ENCODE assay signal across 26 mouse cellular contexts in genomic region chr4:151150115-151150514, GRCm38 (mm10).
DNase-seq lines count a peak whose midpoint lies in the region; ATAC-seq and TF ChIP-seq lines count a peak whose summit lies in the region.
"Had no signal": no experiment of that assay in that cellular context is flagged by ENCODE, and none has a peak within 500 bp of the region (broad histone marks: within the 10 kb centered on the region; RNA-seq: fewer than 3 reads in every experiment).

No protein-coding gene starts in this region.

- DNase-seq in forebrain, embryonic 14.5 days (ENCODE audit: low spot score), result no peak
- no peak for DNase-seq in forebrain, postnatal 0 days
- no peak for DNase-seq in hindbrain, embryonic 14.5 days (ENCODE audit: low spot score)
- no peak for DNase-seq in hindbrain, embryonic 10.5 days (ENCODE audit: low spot score)
- no peak for DNase-seq in lung, postnatal 36 days
- DNase-seq: adrenal gland, postnatal 14 days; cerebellum, adult 11 months; cerebellum, adult 9-10 months; gastrocnemius, postnatal 10 days; heart, postnatal 10 days; kidney, adult 2 months; kidney, postnatal 36 days; right cerebral cortex, adult 18-20 months; spleen, adult 18-20 months; thymus, postnatal 14 days had no signal

- H3K4me3 ChIP-seq in forebrain, embryonic 14.5 days (ENCODE audit: low read depth, low read length), result no peak overlapping the region
- H3K4me3 ChIP-seq in forebrain, postnatal 0 days (ENCODE audit: low read depth, low read length), result no peak overlapping the region
- H3K4me3 ChIP-seq in hindbrain, embryonic 14.5 days (replicated peaks; ENCODE audit: low read length), result no peak overlapping the region
- H3K4me3 ChIP-seq in hindbrain, embryonic 10.5 days, result no peak overlapping the region
- H3K4me3 ChIP-seq in hindbrain, embryonic 15.5 days, result no peak overlapping the region
- H3K4me3 ChIP-seq in neural tube, embryonic 14.5 days (ENCODE audit: low read depth, low read length), result no peak overlapping the region
- H3K4me3 ChIP-seq: embryonic facial prominence, embryonic 13.5 days; heart, embryonic 13.5 days; intestine, embryonic 15.5 days; layer of hippocampus, adult 2 months; limb, embryonic 13.5 days; lung, embryonic 15.5 days had no signal

- TF ChIP-seq CTCF in forebrain, postnatal 0 days (IDR thresholded peaks at IDR 0.05; ENCODE audit: low read depth), result no peak

- no peaks in the 10 kb centered on the region for H3K9me3 ChIP-seq in forebrain, embryonic 14.5 days (replicated peaks; ENCODE audit: control insufficient read depth, low read length)
- H3K9me3 ChIP-seq in forebrain, postnatal 0 days (ENCODE audit: low read length), result no peaks in the 10 kb centered on the region
- H3K9me3 ChIP-seq in hindbrain, embryonic 14.5 days (ENCODE audit: control insufficient read depth, low read length), result no peaks in the 10 kb centered on the region
- peaks cover 1% of the 10 kb centered on the region; the same call in 1 of the 2 replicates for H3K9me3 ChIP-seq in hindbrain, embryonic 10.5 days
- H3K9me3 ChIP-seq in hindbrain, embryonic 15.5 days, result no peaks in the 10 kb centered on the region
- no peaks in the 10 kb centered on the region for H3K9me3 ChIP-seq in neural tube, embryonic 14.5 days (ENCODE audit: control insufficient read depth, low read length)
- H3K9me3 ChIP-seq: embryonic facial prominence, embryonic 13.5 days; heart, embryonic 13.5 days; intestine, embryonic 15.5 days; lung, embryonic 15.5 days had no signal

- H3K4me1 ChIP-seq in forebrain, embryonic 14.5 days (ENCODE audit: control insufficient read depth, insufficient read depth, low read length), result peaks cover 27% of the 10 kb centered on the region
- H3K4me1 ChIP-seq in forebrain, postnatal 0 days (ENCODE audit: insufficient read depth), result peaks cover 8% of the 10 kb centered on the region; the same call in 1 of the 2 replicates
- peaks cover 33% of the 10 kb centered on the region for H3K4me1 ChIP-seq in hindbrain, embryonic 14.5 days (replicated peaks; ENCODE audit: control insufficient read depth, insufficient read depth, low read length)
- H3K4me1 ChIP-seq in hindbrain, embryonic 10.5 days (replicated peaks), result peaks cover 73% of the 10 kb centered on the region
- peaks cover 46% of the 10 kb centered on the region for H3K4me1 ChIP-seq in hindbrain, embryonic 15.5 days (replicated peaks)
- peaks cover 21% of the 10 kb centered on the region for H3K4me1 ChIP-seq in neural tube, embryonic 14.5 days (ENCODE audit: control insufficient read depth, insufficient read depth, low read length)
- H3K4me1 ChIP-seq: intestine, embryonic 15.5 days; lung, embryonic 15.5 days had no signal

- H3K4me2 ChIP-seq in forebrain, embryonic 14.5 days (ENCODE audit: low read length), result no peak overlapping the region
- H3K4me2 ChIP-seq in forebrain, postnatal 0 days (ENCODE audit: low read depth), result no peak overlapping the region
- H3K4me2 ChIP-seq in hindbrain, embryonic 14.5 days (replicated peaks), result no peak overlapping the region
- H3K4me2 ChIP-seq in hindbrain, embryonic 15.5 days, result no peak overlapping the region
- no peak overlapping the region for H3K4me2 ChIP-seq in neural tube, embryonic 14.5 days (ENCODE audit: low read depth, low read length)
- H3K4me2 ChIP-seq: embryonic facial prominence, embryonic 13.5 days; heart, embryonic 13.5 days; intestine, embryonic 15.5 days; limb, embryonic 13.5 days; liver, embryonic 11.5 days; lung, embryonic 15.5 days; midbrain, embryonic 11.5 days had no signal

- 66% methylated on average over 11 of the region's 11 CpGs for WGBS in forebrain, embryonic 14.5 days
- WGBS in forebrain, postnatal 0 days, result 58% methylated on average over 11 of the region's 11 CpGs
- WGBS in hindbrain, embryonic 14.5 days, result 55% methylated on average over 11 of the region's 11 CpGs
- 79% methylated on average over 11 of the region's 11 CpGs for WGBS in hindbrain, embryonic 10.5 days
- 50% methylated on average over 11 of the region's 11 CpGs for WGBS in hindbrain, embryonic 15.5 days
- WGBS in neural tube, embryonic 14.5 days, result 69% methylated on average over 11 of the region's 11 CpGs

- no peak for ATAC-seq in forebrain, embryonic 14.5 days
- ATAC-seq in forebrain, postnatal 0 days, result no peak
- ATAC-seq in hindbrain, embryonic 14.5 days (ENCODE audit: low FRiP score), result no peak
- ATAC-seq in hindbrain, embryonic 15.5 days (ENCODE audit: low FRiP score, low read depth), result no peak
- no peak for ATAC-seq in neural tube, embryonic 14.5 days (ENCODE audit: low read depth)
- ATAC-seq: intestine, embryonic 15.5 days; Patski had no signal

- no peak overlapping the region for H3K9ac ChIP-seq in forebrain, embryonic 14.5 days (ENCODE audit: low read length)
- no peak overlapping the region for H3K9ac ChIP-seq in forebrain, postnatal 0 days
- no peak overlapping the region for H3K9ac ChIP-seq in hindbrain, embryonic 14.5 days
- no peak overlapping the region for H3K9ac ChIP-seq in hindbrain, embryonic 15.5 days
- no peak overlapping the region for H3K9ac ChIP-seq in neural tube, embryonic 14.5 days (replicated peaks; ENCODE audit: low read depth, low read length)
- H3K9ac ChIP-seq: embryonic facial prominence, embryonic 13.5 days; heart, embryonic 13.5 days; intestine, embryonic 15.5 days; limb, embryonic 13.5 days; lung, embryonic 15.5 days had no signal

- H3K27me3 ChIP-seq in forebrain, embryonic 14.5 days (replicated peaks; ENCODE audit: control insufficient read depth, insufficient read depth, low read length), result no peaks in the 10 kb centered on the region
- no peaks in the 10 kb centered on the region; the same call in 1 of the 2 replicates for H3K27me3 ChIP-seq in forebrain, postnatal 0 days (ENCODE audit: insufficient read depth, low read length)
- H3K27me3 ChIP-seq in hindbrain, embryonic 14.5 days (ENCODE audit: control insufficient read depth, insufficient read depth, low read length), result no peaks in the 10 kb centered on the region
- H3K27me3 ChIP-seq in hindbrain, embryonic 10.5 days (ENCODE audit: insufficient read depth, poor library complexity, severe bottlenecking), result peaks cover 46% of the 10 kb centered on the region
- 0 out of 2 replicates have a peak, but pooled peaks cover 4% of the 10 kb centered on the region for H3K27me3 ChIP-seq in hindbrain, embryonic 15.5 days
- no peaks in the 10 kb centered on the region for H3K27me3 ChIP-seq in neural tube, embryonic 14.5 days (ENCODE audit: control insufficient read depth, insufficient read depth, low read length)
- H3K27me3 ChIP-seq: intestine, embryonic 15.5 days; lung, embryonic 15.5 days had no signal

- H3K27ac ChIP-seq in forebrain, embryonic 14.5 days (ENCODE audit: low read depth, low read length), result peak overlapping the region; percentile 72; the same call in 1 of the 2 replicates
- H3K27ac ChIP-seq in forebrain, postnatal 0 days (ENCODE audit: low read depth, low read length), result no peak overlapping the region
- H3K27ac ChIP-seq in hindbrain, embryonic 14.5 days, result peak overlapping the region; percentile 55; the same call in 1 of the 2 replicates
- H3K27ac ChIP-seq in hindbrain, embryonic 10.5 days, result no peak overlapping the region
- peak overlapping the region; percentile 68; the same call in 1 of the 2 replicates for H3K27ac ChIP-seq in hindbrain, embryonic 15.5 days (replicated peaks)
- peak overlapping the region; percentile 79 for H3K27ac ChIP-seq in neural tube, embryonic 14.5 days (ENCODE audit: low read depth, low read length)
- H3K27ac ChIP-seq: embryonic facial prominence, embryonic 13.5 days; heart, embryonic 13.5 days; intestine, embryonic 15.5 days; limb, embryonic 13.5 days; lung, embryonic 15.5 days had no signal

- no peaks in the 10 kb centered on the region for H3K36me3 ChIP-seq in forebrain, embryonic 14.5 days (ENCODE audit: control insufficient read depth, insufficient read depth, low read length)
- H3K36me3 ChIP-seq in forebrain, postnatal 0 days (ENCODE audit: insufficient read depth), result no peaks in the 10 kb centered on the region
- H3K36me3 ChIP-seq in hindbrain, embryonic 14.5 days (replicated peaks; ENCODE audit: control insufficient read depth, insufficient read depth), result no peaks in the 10 kb centered on the region
- H3K36me3 ChIP-seq in hindbrain, embryonic 10.5 days, result no peaks in the 10 kb centered on the region
- H3K36me3 ChIP-seq in hindbrain, embryonic 15.5 days, result no peaks in the 10 kb centered on the region
- H3K36me3 ChIP-seq in neural tube, embryonic 14.5 days (ENCODE audit: control insufficient read depth, insufficient read depth, low read length), result no peaks in the 10 kb centered on the region
- H3K36me3 ChIP-seq: embryonic facial prominence, embryonic 13.5 days; heart, embryonic 13.5 days; intestine, embryonic 15.5 days; limb, embryonic 13.5 days; lung, embryonic 15.5 days had no signal

Comparison
In these comparisons a context has a peak if more than half of its experiments do, and no peak if none do; other contexts are left out.
1. H3K27ac ChIP-seq: peak in forebrain, embryonic 14.5 days (single experiment), hindbrain, embryonic 14.5 days (single experiment), hindbrain, embryonic 15.5 days (single experiment) and neural tube, embryonic 14.5 days (single experiment); none in forebrain, postnatal 0 days (single experiment) and hindbrain, embryonic 10.5 days (single experiment).